Mouse (Mus musculus): ENCODE results near the gene Setdb2. TPM values are rescaled to one million over a fixed set of nuclear protein-coding genes. Genes with fewer than 3 reads are reported as not detected.

The Setdb2 gene
- 4.2 and 17.8 TPM in 2 replicates for polyA plus RNA-seq (2012; rRNA removed; ENCODE audit: low replicate concordance)

GRCm38 (mm10) chr14:59440558-59441471, at the start of gene Setdb2, which contains the start of gene Cab39l:
TSS of gene Setdb2 (minus strand) at chr14:59440884.
TSS of gene Cab39l (plus strand) at chr14:59440972.

GRCm38 (mm10) chr14:59395281-59395680, 45.4 kb downstream of the Setdb2 start, which contains the start of gene Phf11c:
TSS of gene Phf11c (minus strand) at chr14:59395381.

DNA sequence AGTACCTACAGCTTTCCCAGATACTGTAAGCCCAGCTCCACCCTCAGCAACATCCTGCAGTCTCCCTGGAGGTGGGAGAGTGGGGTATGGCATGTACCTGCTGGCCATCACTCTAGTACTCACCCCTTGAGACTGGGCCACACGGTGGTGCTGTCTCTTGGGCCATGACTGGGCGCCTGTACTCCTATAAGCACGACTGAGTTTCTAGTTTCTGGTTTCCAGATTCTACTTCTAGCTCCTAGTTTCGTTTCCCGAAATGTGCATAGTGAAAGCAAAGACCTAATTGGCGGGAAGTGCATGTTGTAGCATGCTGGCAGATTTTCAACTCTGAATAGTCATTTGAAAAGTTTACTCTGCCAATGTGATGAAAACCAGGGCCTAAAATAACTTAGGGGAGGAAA, 75.4 kb downstream of the Setdb2 start, which contains the start of gene Phf11d:
TSS of gene Phf11d (minus strand) at position 227 of the 401 bp plus-strand sequence.

Other genes starting within 250 kb of the Setdb2 start
- gene Rcbtb1, start 239.7 kb downstream of the Setdb2 start, polyA plus RNA-seq (2012; rRNA removed; ENCODE audit: low replicate concordance): 14.9 and 18.1 TPM in 2 replicates
- 0.23 and 0.36 TPM in 2 replicates for gene Gm6904, start 180.7 kb downstream of the Setdb2 start, polyA plus RNA-seq (2012; rRNA removed; ENCODE audit: low replicate concordance)
- gene Phf11a, start 143.4 kb downstream of the Setdb2 start, polyA plus RNA-seq (2012; rRNA removed; ENCODE audit: low replicate concordance): 2.3 and 4.0 TPM in 2 replicates
- 2.8 and 6.1 TPM in 2 replicates for gene Phf11b, start 99.5 kb downstream of the Setdb2 start, polyA plus RNA-seq (2012; rRNA removed; ENCODE audit: low replicate concordance)
- 7.9 and 25.1 TPM in 2 replicates for gene Phf11d, start 75.4 kb downstream of the Setdb2 start, polyA plus RNA-seq (2012; rRNA removed; ENCODE audit: low replicate concordance)
- 0.65 and 1.7 TPM in 2 replicates for gene Phf11c, start 45.5 kb downstream of the Setdb2 start, polyA plus RNA-seq (2012; rRNA removed; ENCODE audit: low replicate concordance)
- gene Cab39l, start 88 bp upstream of the Setdb2 start, polyA plus RNA-seq (2012; rRNA removed; ENCODE audit: low replicate concordance): 9.0 and 23.2 TPM in 2 replicates
- gene Cdadc1, start 157.1 kb upstream of the Setdb2 start, polyA plus RNA-seq (2012; rRNA removed; ENCODE audit: low replicate concordance): 1.2 and 5.3 TPM in 2 replicates
- gene Shisa2, start 184.4 kb upstream of the Setdb2 start, polyA plus RNA-seq (2012; rRNA removed; ENCODE audit: low replicate concordance): 4.8 and 20.4 TPM in 2 replicates